Mouse (Mus musculus) heart, embryonic 14.5 days (tissue): ENCODE results near the gene Osbpl10. TPM values are rescaled to one million over a fixed set of nuclear protein-coding genes. Genes with fewer than 3 reads are reported as not detected.

Experiments used
- ATAC-seq: fragments of 200-750 bp; cut with Nextera tagmentation; 2 replicates; pipeline ENCODE4 v1.8.0; 2017; ENCODE audit warnings: low read depth, moderate TSS enrichment; ENCODE audit not compliant: insufficient number of reproducible peaks, insufficient read depth, low FRiP score
- H3K27ac ChIP-seq, 2 experiments: fragments of 200-500 bp in 1 of 2; fragments of 300-500 bp in 1 of 2; sonication (generic) in 1 of 2; replicated peaks in 1 of 2; 2 replicates each; pipeline ENCODE4 v1.5.1; 2012 to 2014; ENCODE audit warnings: low read depth in 2 of 2, low read length in 2 of 2, control low read depth in 1 of 2, mild to moderate bottlenecking in 1 of 2, mixed read lengths in 1 of 2; ENCODE audit not compliant: control insufficient read depth in 1 of 2, insufficient read depth in 1 of 2
- H3K27me3 ChIP-seq: fragments of 300-500 bp; sonication (generic); 2 replicates; pipeline ENCODE4 v1.6.1; 2014; ENCODE audit warnings: mild to moderate bottlenecking, low read length, control low read depth; ENCODE audit not compliant: control insufficient read depth, insufficient read depth
- H3K36me3 ChIP-seq: fragments of 300-500 bp; sonication (generic); 2 replicates; pipeline ENCODE4 v1.6.1; 2014; ENCODE audit warnings: mild to moderate bottlenecking, control low read depth, low read length, mixed read lengths; ENCODE audit not compliant: control insufficient read depth, insufficient read depth
- H3K4me1 ChIP-seq, 2 experiments: fragments of 200-500 bp in 1 of 2; fragments of 300-500 bp in 1 of 2; sonication (generic) in 1 of 2; 2 replicates each; pipeline ENCODE4 v1.6.1; 2012 to 2014; ENCODE audit warnings: low read length in 2 of 2, control low read depth in 1 of 2, mixed read lengths in 1 of 2; ENCODE audit not compliant: control insufficient read depth in 2 of 2, insufficient read depth in 2 of 2
- H3K4me2 ChIP-seq: fragments of 300-500 bp; sonication (generic); 2 replicates; pipeline ENCODE4 v1.6.1; 2014; ENCODE audit warnings: mild to moderate bottlenecking, low read length
- H3K4me3 ChIP-seq, 2 experiments: fragments of 200-500 bp in 1 of 2; fragments of 300-500 bp in 1 of 2; sonication (generic) in 1 of 2; 2 replicates each; pipeline ENCODE4 v1.5.1; 2012 to 2014; ENCODE audit warnings: low read length in 2 of 2, mild to moderate bottlenecking in 2 of 2, control low read depth in 1 of 2, low read depth in 1 of 2, moderate library complexity in 1 of 2; ENCODE audit not compliant: control insufficient read depth in 1 of 2, insufficient read depth in 1 of 2
- H3K9ac ChIP-seq: fragments of 300-500 bp; sonication (generic); 2 replicates; pipeline ENCODE4 v1.6.1; 2014; ENCODE audit warnings: mild to moderate bottlenecking, low read length
- H3K9me3 ChIP-seq: fragments of 300-500 bp; sonication (generic); 2 replicates; pipeline ENCODE4 v1.6.1; 2016; ENCODE audit warnings: low read length, control low read depth; ENCODE audit not compliant: control insufficient read depth
- WGBS: fragments of 180-500 bp; shearing (Covaris S2); extraction: QIAGEN DNeasy Blood & Tissue Kit; methylation state at CpG from one replicate; pipeline ENCODE4 v1.1.7; 2014; 5-methylcytosine and 5-hydroxymethylcytosine counted together
- polyA plus RNA-seq: library from polyadenylated mRNA; unstranded; fragments of >200 nt; fragmentation: Nextera tagmentation; extraction: Ambion mirVana; gene quantifications from 2 replicates; pipeline ENCODE4 v1.2.1, GENCODE M21; 2014

The Osbpl10 gene
- polyA plus RNA-seq, 1 experiment from 2014 or later: 2.2 TPM

- H3K9ac ChIP-seq: no peak overlapping the region
- H3K4me1 ChIP-seq: peaks cover 16 to 23% of the 10 kb centered on the region in 2 experiments
- no peaks in the 10 kb centered on the region for H3K9me3 ChIP-seq
- H3K36me3 ChIP-seq: no peaks in the 10 kb centered on the region
- ATAC-seq: no peak
- H3K4me3 ChIP-seq: no peak overlapping the region
- no peaks in the 10 kb centered on the region for H3K27me3 ChIP-seq
- no peak overlapping the region for H3K4me2 ChIP-seq
- peak overlapping the region; percentile 39 to 50; a peak in 2 of 4 replicates for H3K27ac ChIP-seq
- WGBS: 85% methylated on average over 7 of the region's 7 CpGs
Observed at GRCm38 (mm10) chr9:115164351-115164750, 186.0 kb downstream of the Osbpl10 start.

- no peak overlapping the region for H3K27ac ChIP-seq
- 21% methylated on average over 8 of the region's 8 CpGs for WGBS
Observed at GRCm38 (mm10) chr9:115165996-115166395, 187.6 kb downstream of the Osbpl10 start.

GRCm38 (mm10) chr9:115169591-115169990 lies 191.2 kb downstream of the Osbpl10 start:
- no peak overlapping the region for H3K4me2 ChIP-seq
- no peak overlapping the region for H3K4me3 ChIP-seq
- no peak for ATAC-seq
- peaks cover 8% of the 10 kb centered on the region in 2 experiments; a peak in 3 of 4 replicates for H3K4me1 ChIP-seq
- H3K36me3 ChIP-seq: no peaks in the 10 kb centered on the region
- H3K9me3 ChIP-seq: no peaks in the 10 kb centered on the region
- 83% methylated on average over 13 of the region's 13 CpGs for WGBS
- H3K9ac ChIP-seq: no peak overlapping the region
- H3K27me3 ChIP-seq: no peaks in the 10 kb centered on the region
- no peak overlapping the region for H3K27ac ChIP-seq

More at GRCm38 (mm10) chr9:115165996-115166395, 187.6 kb downstream of the Osbpl10 start:
- Histone ChIP-seq H3K4me3 (no peak overlapping the region), H3K27me3 (no peaks in the 10 kb centered on the region), H3K4me1 (peaks cover 16 to 23% of the 10 kb centered on the region in 2 experiments), H3K9me3 (no peaks in the 10 kb centered on the region), H3K9ac (no peak overlapping the region), H3K36me3 (no peaks in the 10 kb centered on the region), H3K4me2 (no peak overlapping the region)
- ATAC-seq: no peak

GRCm38 (mm10) chr9:115172096-115172495 lies 193.7 kb downstream of the Osbpl10 start:
- Histone ChIP-seq H3K9me3 (no peaks in the 10 kb centered on the region), H3K4me2 (no peak overlapping the region), H3K36me3 (no peaks in the 10 kb centered on the region), H3K9ac (no peak overlapping the region), H3K27ac (no peak overlapping the region), H3K4me3 (no peak overlapping the region), H3K4me1 (no peaks in the 10 kb centered on the region), H3K27me3 (no peaks in the 10 kb centered on the region)
- no peak for ATAC-seq
- WGBS: 94% methylated on average over 6 of the region's 6 CpGs

DNA sequence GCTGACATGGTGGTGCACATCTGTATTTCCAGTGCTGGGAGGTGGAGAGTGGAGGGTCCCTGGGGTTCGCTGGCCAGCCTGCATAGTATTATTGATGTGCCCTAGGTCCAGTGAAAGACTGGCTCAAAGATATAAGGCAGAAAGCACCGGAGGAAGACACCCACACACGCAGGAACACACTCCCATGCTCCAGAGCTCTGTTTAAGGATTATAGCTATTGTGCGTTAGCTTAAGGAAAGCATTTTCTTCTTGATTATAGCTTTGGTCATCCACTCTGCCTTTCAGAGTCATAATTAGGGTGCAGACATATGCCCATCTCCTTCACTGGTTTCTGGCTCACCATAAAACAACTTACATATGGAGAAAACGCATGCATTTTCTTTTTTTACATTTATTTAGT lies 200.8 kb downstream of the Osbpl10 start:
- H3K4me3 ChIP-seq: no peak overlapping the region
- no peak overlapping the region for H3K9ac ChIP-seq
- 87% methylated on average over 5 of the region's 5 CpGs for WGBS

GRCm38 (mm10) chr9:115179935-115180334 lies 201.6 kb downstream of the Osbpl10 start:
- no peaks in the 10 kb centered on the region for H3K4me1 ChIP-seq
- ATAC-seq: no peak
- no peaks in the 10 kb centered on the region for H3K27me3 ChIP-seq
- no peak overlapping the region for H3K27ac ChIP-seq
- WGBS: 68% methylated on average over 8 of the region's 8 CpGs
- no peak overlapping the region for H3K9ac ChIP-seq
- no peak overlapping the region for H3K4me2 ChIP-seq
- H3K9me3 ChIP-seq: no peaks in the 10 kb centered on the region
- no peaks in the 10 kb centered on the region for H3K36me3 ChIP-seq
- H3K4me3 ChIP-seq: no peak overlapping the region

More for the DNA sequence above, 200.8 kb downstream of the Osbpl10 start:
- ATAC-seq: no peak
- no peaks in the 10 kb centered on the region for H3K36me3 ChIP-seq
- H3K4me1 ChIP-seq: no peaks in the 10 kb centered on the region
- no peak overlapping the region for H3K27ac ChIP-seq
- H3K27me3 ChIP-seq: no peaks in the 10 kb centered on the region
- H3K4me2 ChIP-seq: no peak overlapping the region
- no peaks in the 10 kb centered on the region for H3K9me3 ChIP-seq

- Histone ChIP-seq H3K9ac (no peak overlapping the region), H3K4me1 (peaks cover 9 to 18% of the 10 kb centered on the region in 2 experiments), H3K4me3 (no peak overlapping the region), H3K4me2 (no peak overlapping the region), H3K36me3 (no peaks in the 10 kb centered on the region), H3K27me3 (no peaks in the 10 kb centered on the region), H3K27ac (no peak overlapping the region), H3K9me3 (no peaks in the 10 kb centered on the region)
- ATAC-seq: no peak
- WGBS: 78% methylated on average over 11 of the region's 11 CpGs
Observed at GRCm38 (mm10) chr9:115186402-115186801, 208.0 kb downstream of the Osbpl10 start.

DNA sequence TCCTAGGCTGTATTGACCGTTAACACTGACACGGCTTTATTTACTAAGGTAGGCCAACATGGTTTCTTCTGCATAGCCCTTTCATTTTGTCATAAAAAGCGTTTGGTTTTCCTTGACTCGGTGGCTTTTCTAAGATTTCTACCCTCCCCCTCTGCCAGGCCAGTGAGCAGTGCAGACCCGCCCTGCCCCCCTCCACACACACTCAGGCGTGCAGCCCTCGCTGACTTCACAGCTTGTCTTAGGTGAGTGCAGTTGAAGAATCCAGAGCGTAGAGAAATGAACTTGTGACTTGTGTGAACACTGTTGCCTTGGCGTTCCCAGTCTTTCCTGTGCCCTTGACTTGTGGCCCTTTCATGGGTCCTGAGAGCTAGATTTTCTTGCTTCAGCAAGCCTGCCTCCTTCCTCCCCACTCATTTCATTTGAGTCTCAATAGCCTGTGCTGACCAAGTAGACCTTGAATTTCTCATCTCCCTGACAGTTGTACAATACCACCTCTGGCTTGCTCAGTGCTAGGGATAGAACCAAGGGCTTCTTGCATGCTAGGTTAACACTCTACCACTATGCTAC lies 212.1 kb downstream of the Osbpl10 start:
- Histone ChIP-seq H3K27me3 (no peaks in the 10 kb centered on the region), H3K9me3 (no peaks in the 10 kb centered on the region), H3K4me3 (no peak overlapping the region), H3K36me3 (no peaks in the 10 kb centered on the region), H3K4me1 (peaks cover 9 to 18% of the 10 kb centered on the region in 2 experiments), H3K27ac (no peak overlapping the region), H3K4me2 (no peak overlapping the region), H3K9ac (no peak overlapping the region)
- ATAC-seq: no peak
- WGBS: 65% methylated on average over 9 of the region's 9 CpGs
